Mouse (Mus musculus) 416B (cell line): ENCODE measurements around the gene Pomgnt2.

ENCODE experiments used
- DNase-seq: peaks from one replicate; pipeline ENCODE4 v3.0.0; 2011; ENCODE audit warnings: low read depth

Pomgnt2 gene

GRCm38 (mm10) chr9:121968258-121968657 is 28.7 kb downstream of the Pomgnt2 start:
- DNase-seq: no peak

- no peak for DNase-seq
Measured at GRCm38 (mm10) chr9:121964941-121965340, 32.0 kb downstream of the Pomgnt2 start.

- no peak for DNase-seq
Measured at GRCm38 (mm10) chr9:121959966-121960635, 36.8 kb downstream of the Pomgnt2 start.

- no peak for DNase-seq
Measured at GRCm38 (mm10) chr9:121952596-121952995, 44.3 kb downstream of the Pomgnt2 start.

GRCm38 (mm10) chr9:121951114-121951423 is 45.8 kb downstream of the Pomgnt2 start:
- DNase-seq: no peak

- peak; percentile 56 for DNase-seq
Measured at GRCm38 (mm10) chr9:121950418-121951113, 46.3 kb downstream of the Pomgnt2 start, which contains the start of gene Fam198a. Gene Fam198a (plus strand): TSS chr9:121950988.

- no peak for DNase-seq
Measured at GRCm38 (mm10) chr9:121948431-121948830, 48.5 kb downstream of the Pomgnt2 start.

GRCm38 (mm10) chr9:121947784-121948183 is 49.1 kb downstream of the Pomgnt2 start:
- DNase-seq: peak; percentile 56

GRCm38 (mm10) chr9:121943628-121944027 is 53.3 kb downstream of the Pomgnt2 start:
- DNase-seq: no peak

- peak; percentile 10 for DNase-seq
Measured at GRCm38 (mm10) chr9:121943005-121943404, 53.9 kb downstream of the Pomgnt2 start.

- no peak for DNase-seq
Measured at GRCm38 (mm10) chr9:121937944-121938355, 59.0 kb downstream of the Pomgnt2 start.

GRCm38 (mm10) chr9:121937451-121937864 is 59.5 kb downstream of the Pomgnt2 start:
- no peak for DNase-seq

GRCm38 (mm10) chr9:121936952-121937351 is 60.0 kb downstream of the Pomgnt2 start:
- no peak for DNase-seq

GRCm38 (mm10) chr9:121934856-121935255 is 62.1 kb downstream of the Pomgnt2 start:
- DNase-seq: no peak
